Mouse (Mus musculus) gastrocnemius, postnatal 25 days (tissue): ENCODE results near the gene Vasp. TPM values are rescaled to one million over a fixed set of nuclear protein-coding genes. Genes with fewer than 3 reads are reported as not detected.

ENCODE experiments used
- DNase-seq: peaks from one replicate; pipeline ENCODE4 v3.0.0; 2022
- total RNA-seq, 2 experiments: library from RNA; stranded (reverse); gene quantifications; 1 replicate in 1 of 2; 2 replicates in 1 of 2; pipeline ENCODE4 v1.2.3; 2021

Gene Vasp
- total RNA-seq, 2 experiments from 2014 or later: 16.3 to 18.0 TPM

DNA sequence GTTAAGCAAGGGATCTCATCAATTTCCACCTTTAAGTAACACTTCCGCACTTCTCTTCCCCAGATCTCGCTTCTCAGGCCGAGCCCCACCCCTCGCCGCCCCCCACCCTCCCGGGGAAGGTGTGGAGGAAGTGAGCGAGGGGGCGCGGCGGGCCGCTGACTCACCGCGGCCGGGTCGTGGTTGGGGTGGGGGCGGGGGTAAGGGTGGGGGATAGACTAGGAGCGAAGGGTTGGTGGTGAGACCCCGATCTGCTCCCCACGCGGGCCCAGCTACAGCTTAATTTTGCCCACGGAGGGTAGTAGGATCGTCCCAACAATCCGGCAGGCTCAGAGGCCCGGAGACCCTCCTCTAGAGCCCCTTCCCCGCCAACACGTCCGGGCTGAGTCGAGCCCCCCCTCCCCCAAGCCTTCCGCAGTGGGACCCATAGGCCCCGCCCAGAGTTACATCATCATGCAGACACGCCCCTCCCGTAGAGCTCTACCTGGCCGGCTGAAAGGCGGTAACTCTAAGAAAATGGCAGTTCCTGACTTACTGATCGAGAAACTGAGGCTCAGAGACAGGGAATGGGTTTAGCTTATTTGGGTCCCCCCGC, 652 bp upstream of the Vasp start:
- peak; percentile 48 for DNase-seq

DNA sequence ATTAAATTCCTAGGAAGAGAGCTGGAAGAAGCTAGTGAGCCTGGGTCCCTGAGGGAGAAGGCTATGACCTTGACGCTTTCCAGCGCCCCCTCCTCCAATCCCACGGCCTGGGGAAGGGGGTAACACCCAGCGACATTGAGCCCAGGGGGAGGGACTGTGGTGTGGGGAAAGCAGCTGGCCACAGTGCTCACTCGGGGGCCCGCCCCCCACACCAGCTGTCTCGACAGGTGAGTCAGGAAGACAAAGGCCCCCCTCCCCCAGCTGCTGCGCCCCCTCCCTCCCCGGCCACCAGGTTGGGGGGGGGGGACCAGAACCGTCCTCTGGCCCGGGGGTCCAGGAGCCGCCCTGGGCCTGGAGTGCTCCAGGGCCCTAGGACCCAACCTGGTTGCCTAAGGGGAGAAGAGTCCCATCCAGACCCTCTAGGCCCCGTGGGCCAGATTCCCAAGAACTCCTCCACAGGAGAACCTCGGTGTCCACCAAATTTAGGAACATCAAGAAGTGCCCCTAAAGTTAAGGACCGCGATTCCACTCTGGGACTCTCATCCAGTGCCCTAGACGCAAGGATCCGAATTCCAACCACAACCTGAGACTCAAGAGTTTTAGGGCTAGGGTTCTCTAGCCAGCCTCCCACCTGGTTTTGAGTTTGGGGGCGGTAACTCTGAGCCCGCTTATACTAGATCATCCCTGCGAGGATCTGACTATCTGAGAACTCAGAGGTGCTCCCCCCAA, 944 bp downstream of the Vasp start:
- DNase-seq: no peak

DNA sequence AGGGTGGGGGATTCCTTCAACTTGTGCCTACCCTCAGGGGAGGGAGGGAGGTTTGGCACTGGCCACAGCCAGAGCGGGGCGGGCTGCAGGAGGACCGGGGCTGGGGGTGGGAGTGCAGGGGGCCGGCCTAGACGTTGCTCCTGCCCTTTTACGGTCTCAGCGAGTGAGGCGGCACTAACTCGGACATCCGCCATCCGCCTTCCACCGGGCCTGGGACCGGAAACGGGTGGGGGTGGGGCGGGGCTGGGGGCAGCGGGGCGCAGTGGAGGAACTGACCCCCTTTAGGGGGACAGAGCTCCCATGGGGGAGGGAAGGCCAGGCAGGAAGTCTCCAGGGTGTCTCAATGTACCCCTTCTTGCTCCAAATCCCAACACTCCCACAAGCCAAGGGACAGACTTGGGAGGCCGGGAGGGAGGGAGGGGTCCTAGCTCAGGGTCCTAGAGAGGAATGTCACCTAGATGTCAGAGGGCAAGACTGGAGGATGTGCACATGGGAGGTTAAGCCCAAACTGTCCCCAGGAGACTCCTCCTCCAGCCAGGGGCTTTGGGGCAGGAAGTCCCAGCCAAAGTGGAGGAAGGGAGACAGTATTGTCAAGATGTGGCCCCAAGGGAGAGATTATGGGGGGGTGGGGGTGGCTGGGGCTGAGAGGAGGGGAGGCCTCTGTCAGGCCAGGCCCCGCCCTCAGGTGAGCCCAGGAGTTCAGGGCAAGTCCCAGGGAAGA, 1.7 kb downstream of the Vasp start:
- DNase-seq: peak; percentile 78

DNA sequence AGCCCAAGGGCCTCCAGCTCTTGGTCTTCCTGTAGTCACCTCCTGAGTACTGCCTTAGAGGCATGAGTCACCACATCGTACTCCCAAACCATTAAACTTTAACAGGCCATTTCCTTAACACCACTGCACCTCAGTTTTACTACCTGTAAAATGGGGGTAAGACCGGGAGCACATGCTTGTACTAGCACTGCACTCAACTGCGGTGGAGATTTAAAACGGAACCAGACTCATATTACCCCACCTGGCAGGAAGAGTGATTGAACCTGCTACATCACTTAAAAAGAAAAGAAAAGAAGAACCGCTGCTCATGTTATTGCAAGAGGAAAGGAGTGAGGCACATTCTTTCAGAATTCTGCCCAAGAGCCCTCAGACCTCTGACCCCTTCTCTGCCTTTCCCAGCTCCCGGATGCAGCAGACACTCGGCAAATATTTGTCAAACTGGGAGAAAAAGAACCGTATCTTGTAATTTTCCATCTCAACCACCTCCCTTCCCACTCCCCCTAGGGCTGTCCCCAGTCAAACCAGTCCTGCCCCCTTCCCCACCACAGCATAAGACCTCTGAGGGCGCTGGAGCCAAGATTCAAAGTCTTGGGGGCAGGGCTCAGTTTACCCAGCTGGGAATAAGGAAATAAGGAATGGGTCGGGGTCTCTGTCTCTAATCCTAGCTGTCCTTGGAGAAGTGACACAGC, 2.5 kb downstream of the Vasp start:
- DNase-seq: no peak

DNA sequence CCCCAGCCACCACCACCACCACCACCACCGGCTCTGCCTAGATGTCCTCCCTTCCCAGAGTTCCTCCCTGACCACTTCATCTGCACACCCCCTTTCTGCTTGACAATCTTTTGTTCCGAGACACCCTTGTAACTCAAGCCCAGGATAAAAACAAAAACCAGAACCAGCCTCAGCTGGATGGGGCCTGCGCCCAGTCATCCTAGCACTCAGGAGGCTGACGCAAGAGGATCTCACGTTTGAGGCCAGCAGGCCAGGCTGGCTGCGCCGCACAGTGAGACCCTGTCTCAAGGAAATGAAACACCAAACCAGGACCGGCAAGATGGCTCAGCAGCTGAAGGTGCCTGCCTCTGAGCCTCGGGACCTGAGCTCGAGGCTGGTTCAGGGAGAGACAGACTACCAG, 4.6 kb downstream of the Vasp start:
- no peak for DNase-seq

DNA sequence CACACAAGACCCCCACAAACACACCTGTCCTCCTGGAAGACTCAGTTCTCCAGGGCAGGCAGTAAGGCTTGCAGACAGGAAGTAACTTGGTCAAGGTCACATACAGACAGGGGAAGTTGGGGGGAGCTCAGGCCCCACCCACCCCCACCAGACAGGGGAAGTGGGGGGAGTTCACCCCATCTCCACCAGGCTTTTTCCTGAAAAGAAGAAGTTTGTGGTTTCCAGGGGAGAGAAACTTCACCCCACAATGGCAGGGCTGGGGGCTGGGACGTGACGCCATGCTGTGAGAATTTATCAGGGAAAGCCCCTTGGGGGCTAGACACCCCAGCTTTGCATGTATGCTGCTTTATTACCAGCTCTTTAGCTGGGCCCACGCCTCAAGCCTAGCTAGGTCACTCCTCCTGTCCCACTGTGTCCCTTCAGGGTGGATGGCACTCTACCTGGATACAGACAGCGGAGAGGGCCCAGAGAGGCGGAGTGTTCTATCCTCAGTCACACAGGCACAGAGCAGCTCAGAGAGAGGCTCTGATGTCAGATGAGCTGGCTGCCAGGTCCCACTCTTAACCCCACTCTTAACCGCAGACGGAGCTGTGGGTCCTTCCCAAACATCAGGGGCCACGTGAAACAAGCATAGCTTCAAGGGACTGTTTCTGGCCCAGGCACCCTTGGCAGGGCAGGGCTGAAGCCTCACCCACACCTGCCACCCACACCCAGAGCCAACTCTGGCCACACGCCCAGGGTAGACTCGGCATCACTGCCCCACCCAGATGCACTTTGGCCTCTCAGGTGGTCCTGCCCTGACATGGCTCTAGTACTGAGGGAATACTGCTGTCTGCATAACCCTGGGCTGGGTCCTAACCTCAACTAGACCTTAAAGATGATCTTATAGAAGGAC, 5.4 kb downstream of the Vasp start:
- DNase-seq: no peak

DNA sequence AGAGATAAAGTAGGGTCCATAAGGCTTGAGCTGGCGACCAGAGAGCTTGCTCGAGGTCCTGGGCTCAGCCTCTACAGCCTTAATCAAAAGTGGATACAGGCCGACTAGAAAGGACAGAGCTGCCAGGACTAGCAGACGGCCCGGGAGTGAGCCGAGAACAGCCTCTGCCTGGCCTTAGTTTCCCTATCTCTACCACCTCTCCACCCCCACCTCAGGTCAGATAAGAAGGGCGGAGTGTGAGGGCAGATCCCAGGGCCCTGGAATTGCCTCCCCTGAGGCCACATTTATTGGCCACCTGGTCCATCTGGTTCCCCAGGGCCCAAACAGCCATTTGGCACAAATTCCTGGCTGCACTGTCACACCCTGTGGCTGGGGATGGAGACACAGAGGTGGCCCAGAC, 6.5 kb downstream of the Vasp start:
- DNase-seq: peak; percentile 40

DNA sequence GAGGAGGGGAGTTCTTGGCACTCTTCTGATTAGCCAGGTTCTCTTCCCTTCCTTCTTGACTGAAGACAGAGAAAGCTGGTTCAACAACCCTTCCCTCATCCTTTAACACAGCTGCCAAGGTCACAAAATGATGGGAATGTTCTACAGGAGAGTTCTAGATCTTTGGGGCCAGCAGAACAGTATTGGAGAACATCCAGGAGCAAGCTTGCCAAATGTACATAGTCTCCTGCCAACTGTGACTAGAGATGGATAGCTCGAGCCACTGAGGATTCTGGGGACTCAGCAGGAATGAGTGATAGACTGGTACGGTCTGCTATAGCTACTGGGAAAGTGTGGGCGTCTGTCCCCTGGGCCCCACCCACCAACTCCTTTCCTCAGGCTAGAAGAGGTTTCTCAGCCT, 13.3 kb downstream of the Vasp start:
- DNase-seq: no peak

DNA sequence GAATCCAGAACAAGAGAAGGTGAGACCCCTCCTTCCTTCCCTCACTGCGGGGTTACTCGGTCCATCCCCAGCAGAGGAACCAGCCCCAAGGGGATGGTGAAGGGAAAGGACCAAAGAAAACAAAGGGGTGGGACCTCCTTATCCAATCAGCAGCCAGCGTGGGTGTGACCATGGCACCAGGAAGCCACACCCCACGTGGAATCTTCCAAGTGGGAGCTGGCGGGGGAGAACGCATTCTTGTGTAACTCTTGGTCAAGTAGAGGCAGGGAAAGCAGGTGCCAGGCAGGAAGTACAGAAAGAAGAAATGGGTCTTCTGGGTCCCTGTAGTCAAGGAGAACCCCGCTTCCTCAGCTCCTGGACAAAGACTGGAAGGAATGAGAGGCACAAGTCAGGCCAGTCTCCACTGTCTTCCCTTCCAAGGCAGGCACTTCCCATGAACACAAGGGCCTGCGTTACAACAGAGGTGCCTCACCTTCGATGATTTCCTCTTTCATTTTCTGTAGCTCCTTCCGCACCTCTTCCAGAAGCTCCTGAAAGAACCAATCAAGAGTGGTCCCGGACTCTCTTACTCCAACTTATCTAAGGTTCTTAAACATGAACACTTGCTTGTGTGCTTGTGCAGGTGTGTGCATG, 14.1 kb downstream of the Vasp start:
- DNase-seq: peak; percentile 65

DNA sequence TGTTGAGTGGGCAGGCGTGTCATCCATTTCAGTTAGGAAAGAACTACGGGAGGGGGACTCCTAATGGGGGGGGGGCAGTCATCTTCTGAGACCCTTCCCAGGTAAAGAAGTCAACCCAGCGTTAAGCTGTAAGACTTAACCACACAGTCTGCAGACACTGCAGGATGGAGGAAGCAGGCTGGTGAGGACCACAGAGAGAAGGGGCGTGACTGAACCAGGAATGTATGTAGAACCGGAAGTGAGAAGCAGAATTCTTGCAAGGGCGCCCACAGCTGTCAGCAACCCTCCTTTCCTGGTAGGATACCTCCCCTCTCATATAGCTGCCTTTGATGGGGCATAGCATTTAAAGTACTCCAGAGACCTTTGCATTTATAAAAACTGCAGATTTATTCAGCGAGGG, 15.1 kb downstream of the Vasp start:
- DNase-seq: no peak

DNA sequence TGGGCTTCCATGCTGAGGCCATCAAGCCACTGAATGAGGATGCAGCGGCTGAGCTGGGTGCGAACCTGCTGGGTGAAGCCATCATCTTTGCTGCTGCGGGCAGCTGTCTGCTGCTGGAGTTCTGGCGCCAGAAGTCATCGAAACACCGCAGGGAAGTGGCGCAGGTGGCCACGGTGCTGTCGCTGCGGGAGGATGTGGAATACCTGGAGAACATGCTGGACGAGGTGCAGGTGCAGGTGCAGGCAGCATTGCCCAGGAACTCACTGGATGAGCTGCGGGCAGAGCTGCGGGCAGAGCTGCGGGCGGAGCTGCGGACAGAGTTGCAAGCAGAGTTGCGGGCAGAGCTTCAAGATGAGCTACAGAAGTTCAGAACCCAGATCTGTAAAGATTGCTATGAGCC, 16.2 kb downstream of the Vasp start:
- DNase-seq: no peak

DNA sequence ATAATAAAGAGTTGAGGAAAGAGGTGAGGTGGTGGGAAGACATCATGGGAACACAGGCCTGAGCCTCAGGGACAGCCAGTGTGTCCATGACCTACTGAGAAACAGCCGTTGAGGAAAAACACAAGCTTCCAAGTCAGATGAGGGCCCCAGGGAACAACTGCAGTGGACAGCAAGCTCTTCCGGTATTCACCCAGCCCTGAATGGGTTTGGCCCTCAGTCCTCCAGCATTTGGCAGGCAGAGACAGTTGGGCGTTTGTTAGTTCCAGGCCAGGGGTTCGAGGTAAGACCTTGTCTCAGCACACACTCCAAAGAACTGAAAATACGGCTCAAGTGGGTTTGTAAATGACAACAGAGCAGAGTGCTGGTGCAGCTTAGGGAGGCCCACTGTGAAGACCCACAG, 18.2 kb downstream of the Vasp start:
- DNase-seq: no peak

DNA sequence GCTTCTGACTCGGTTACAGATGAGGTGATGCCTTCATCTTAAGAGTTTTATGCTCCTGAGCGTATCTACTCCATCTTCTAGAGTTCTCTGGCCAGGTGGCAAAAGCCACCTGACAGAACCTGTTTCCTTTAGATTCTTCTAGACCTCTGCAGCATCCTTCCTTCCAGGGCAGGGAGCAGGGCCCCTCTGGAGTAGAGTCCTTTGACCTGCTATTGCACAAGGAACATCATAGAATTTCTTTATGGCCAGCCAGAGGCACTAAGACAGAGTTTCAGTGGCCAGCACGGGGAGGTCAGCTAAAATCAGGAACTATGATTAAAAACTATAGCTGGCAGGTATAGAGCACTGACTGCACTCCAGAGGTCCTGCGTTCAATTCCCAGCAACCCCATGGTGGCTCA, 19.5 kb downstream of the Vasp start:
- no peak for DNase-seq

DNA sequence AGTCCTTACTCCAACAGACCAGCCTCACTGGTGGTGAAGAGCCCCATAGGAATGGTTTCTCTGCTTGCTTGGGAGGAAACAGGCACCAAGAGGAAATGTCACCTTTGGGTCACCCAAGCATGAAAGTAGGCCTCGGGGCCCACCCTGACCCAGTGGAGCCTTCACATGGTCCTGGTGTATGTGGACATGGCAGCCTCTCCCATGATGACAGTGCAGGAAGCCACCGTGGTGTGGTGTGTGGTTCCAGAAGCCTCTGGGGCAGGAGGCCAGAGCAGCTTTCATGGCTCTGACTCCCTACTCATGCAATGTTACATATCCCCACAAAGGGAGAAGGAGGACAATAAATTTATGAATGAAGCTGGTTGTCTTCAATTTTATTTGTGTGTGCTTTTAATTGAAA, 24.1 kb downstream of the Vasp start:
- no peak for DNase-seq

DNA sequence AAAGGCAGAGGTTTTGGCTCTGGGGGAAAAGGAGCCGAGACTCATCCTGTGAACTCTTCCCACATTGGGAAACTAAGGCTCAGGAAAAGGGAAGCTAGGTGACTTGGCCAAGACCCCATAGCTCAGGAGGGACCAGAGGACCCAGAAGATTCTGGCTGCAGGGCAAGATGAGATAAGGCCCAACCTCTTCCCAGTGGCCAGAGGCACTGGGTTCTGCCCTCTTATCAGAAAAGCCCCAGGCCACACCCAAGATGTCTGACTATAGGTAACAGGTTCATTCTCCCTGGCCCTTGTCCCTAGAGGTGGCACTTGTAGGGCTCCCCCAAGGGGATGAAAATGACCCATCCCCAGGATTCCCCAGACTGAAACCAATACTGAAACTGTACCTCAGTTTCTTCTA, 24.8 kb downstream of the Vasp start:
- no peak for DNase-seq

DNA sequence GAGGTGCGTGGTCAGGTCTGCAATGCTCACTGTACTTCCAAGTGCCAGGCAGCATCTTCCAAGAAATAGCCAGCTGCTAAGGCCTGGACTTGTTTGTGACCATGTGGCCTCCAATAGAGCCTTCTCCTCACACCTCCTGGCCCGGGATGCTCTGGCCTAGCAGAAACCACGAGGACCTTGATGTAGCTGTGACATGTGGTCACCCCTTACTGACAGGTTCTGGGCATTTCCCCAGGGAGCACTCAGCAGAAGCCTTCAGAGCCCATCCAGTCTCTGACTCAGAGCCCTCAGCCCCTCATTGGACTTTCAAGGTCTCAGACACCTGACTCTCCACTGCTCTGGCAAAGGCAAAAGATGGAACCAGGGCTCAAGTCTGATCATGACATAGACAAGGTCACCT, 26.5 kb downstream of the Vasp start:
- no peak for DNase-seq

DNA sequence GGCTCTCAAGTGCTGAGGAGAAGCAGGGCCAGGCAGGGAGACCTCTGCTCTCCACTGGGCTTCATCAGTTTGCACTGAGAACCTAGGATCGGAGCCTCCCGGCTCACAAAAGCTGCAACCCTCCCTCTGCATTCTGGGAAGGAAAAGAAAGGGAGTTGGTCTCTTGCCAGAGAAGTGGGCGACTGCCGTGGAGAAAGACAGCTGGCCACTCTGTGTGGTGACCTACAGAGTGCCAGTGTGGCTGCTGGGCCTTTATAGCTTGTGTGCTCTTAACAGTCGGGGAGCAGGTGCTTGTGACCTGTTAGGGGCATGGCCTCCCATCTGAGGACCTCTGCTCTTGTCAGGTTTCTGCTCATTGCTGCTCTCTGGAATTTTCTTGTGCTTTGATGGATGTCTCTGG, 27.8 kb downstream of the Vasp start:
- DNase-seq: no peak

DNA sequence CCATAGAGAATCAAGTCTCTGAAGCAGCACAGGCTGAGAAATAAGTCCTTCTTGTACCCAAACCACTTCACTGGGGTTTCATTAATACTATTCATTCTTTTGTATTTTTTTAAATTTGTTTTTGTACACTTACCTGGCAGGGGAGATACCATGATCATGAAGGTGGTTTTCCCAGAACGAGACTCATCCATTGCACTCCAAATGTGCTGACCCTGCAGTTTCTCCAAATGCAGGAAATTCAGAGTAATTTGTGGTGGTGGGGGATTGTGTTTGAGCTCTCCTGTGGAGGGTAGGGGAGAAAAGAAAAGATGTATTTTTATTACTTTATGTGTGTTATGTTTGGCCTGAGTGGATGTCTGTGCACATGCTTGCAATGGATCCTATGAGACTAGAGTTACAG, 29.6 kb downstream of the Vasp start:
- DNase-seq: no peak

DNA sequence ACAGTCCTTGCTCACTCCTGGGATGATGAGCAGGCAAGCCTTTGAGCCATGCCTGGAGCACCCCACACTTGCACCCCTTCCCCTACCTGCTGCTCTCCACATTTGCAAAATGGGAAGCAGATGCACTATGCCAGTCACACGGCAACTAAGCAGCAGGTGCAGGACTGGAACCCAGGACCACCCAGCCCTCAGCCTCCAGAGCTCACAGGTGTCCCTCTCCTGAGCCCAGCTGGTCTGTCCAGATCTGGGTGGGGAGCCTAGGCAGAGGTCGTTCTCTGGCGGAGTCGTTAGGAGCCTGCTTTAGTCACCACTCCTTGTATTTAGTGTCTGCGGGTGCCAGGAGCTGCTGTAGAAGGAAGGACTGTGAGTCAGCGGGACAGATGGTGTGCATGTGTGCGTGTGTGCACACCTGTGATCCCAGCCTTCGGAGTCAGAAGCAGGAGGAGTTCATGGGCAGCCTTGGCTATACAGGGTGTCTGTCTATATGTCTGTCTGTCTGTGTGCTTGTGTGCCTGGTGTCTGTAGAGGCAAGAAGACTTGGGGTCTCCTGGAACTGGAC, 30.6 kb downstream of the Vasp start:
- DNase-seq: no peak

DNA sequence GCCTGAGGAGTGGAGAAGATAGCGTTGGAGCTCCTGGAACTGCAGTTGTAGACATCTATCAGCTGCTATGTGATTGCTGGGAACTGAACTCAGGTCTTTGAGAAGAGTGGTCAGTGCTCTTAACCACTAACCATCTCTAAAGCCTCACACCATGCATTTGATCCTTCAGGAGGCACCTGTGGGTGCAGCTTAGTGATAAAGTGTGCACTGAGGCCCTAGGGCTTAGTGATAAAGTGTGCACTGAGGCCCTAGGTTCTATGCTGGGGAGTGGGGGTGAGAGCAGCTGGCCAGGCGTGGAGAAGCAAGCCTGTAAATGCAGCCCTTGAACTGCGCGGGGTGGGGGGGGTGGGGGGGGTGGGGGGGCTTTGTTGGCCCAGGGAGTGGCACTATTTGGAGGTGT, 31.6 kb downstream of the Vasp start:
- no peak for DNase-seq

DNA sequence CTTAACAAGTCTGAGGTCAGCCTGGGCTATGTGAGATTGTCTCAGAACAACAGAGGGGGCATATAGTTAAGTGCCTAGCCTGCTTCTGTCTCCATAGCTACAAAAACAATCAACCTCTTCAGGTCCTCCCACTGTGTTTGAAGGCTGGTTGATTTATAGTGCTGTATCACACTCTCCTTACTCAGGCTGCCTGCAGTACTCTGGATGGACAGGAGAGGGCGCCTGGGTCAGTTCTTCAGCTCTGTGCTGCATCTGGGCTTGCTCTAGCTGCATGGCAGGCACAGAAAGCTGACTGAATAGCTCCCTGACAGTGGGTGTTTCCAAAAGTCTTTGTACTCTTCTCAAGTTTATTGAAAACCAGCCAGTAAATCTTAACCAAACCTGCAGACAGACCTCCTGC, 32.2 kb downstream of the Vasp start:
- DNase-seq: peak; percentile 82
